Mouse (Mus musculus) midbrain, embryonic 15.5 days (tissue): Measurements from ENCODE around the gene Lamp1. TPM values are rescaled to one million over a fixed set of nuclear protein-coding genes. Genes with fewer than 3 reads are reported as not detected.
"Not testable (repeated sequence)": the region's sequence is repeated elsewhere in the genome, so short reads cannot be mapped to it uniquely, and the experiment has no call there.

Source experiments
- ATAC-seq: fragments of 200-750 bp; cut with Nextera tagmentation; replicated peaks from 2 replicates; pipeline ENCODE4 v1.8.0; 2017; ENCODE audit warnings: moderate TSS enrichment
- H3K27ac ChIP-seq: fragments of 300-500 bp; sonication (generic); 2 replicates; pipeline ENCODE4 v1.5.1; 2015; ENCODE audit warnings: mild to moderate bottlenecking, inconsistent platforms
- H3K27me3 ChIP-seq: fragments of 300-500 bp; sonication (generic); replicated peaks from 2 replicates; pipeline ENCODE4 v1.6.1; 2015; ENCODE audit warnings: inconsistent platforms
- H3K36me3 ChIP-seq: fragments of 300-500 bp; sonication (generic); replicated peaks from 2 replicates; pipeline ENCODE4 v1.6.1; 2015; ENCODE audit warnings: inconsistent platforms
- H3K4me1 ChIP-seq: fragments of 300-500 bp; sonication (generic); 2 replicates; pipeline ENCODE4 v1.6.1; 2015; ENCODE audit warnings: inconsistent platforms
- H3K4me2 ChIP-seq: fragments of 300-500 bp; sonication (generic); 2 replicates; pipeline ENCODE4 v1.6.1; 2015; ENCODE audit warnings: inconsistent platforms, mild to moderate bottlenecking, moderate library complexity
- H3K4me3 ChIP-seq: fragments of 300-500 bp; sonication (generic); 2 replicates; pipeline ENCODE4 v1.5.1; 2015; ENCODE audit warnings: mild to moderate bottlenecking, inconsistent platforms
- H3K9ac ChIP-seq: fragments of 300-500 bp; sonication (generic); 2 replicates; pipeline ENCODE4 v1.6.1; 2015; ENCODE audit warnings: mild to moderate bottlenecking, inconsistent platforms
- H3K9me3 ChIP-seq: fragments of 300-500 bp; sonication (generic); 2 replicates; pipeline ENCODE4 v1.6.1; 2016; ENCODE audit warnings: inconsistent platforms
- WGBS: fragments of 180-500 bp; shearing (Covaris S2); methylation state at CpG from one replicate; pipeline ENCODE4 v1.1.7; 2015; ENCODE audit warnings: mixed read lengths; 5-methylcytosine and 5-hydroxymethylcytosine counted together
- polyA plus RNA-seq: library from polyadenylated mRNA; unstranded; fragments of >200 nt; fragmentation: Nextera tagmentation; extraction: Ambion mirVana; gene quantifications from 2 replicates; pipeline ENCODE4 v1.2.1, GENCODE M21; 2015

Gene Lamp1
- polyA plus RNA-seq: 259 and 285 TPM in 2 replicates

- peak; percentile 97 for ATAC-seq
- Histone ChIP-seq H3K4me1 (peaks cover 32% of the 10 kb centered on the region), H3K27me3 (no peaks in the 10 kb centered on the region), H3K36me3 (peaks cover 4% of the 10 kb centered on the region; the same call in 1 of the 2 replicates), H3K9me3 (no peaks in the 10 kb centered on the region), H3K9ac (peak within 1 kb of the TSS; percentile 95), H3K27ac (peak within 1 kb of the TSS; percentile 77), H3K4me3 (peak within 1 kb of the TSS; percentile 86), H3K4me2 (peak within 1 kb of the TSS; percentile 81)
- 2% methylated on average over 39 of the region's 50 CpGs for WGBS
Measured at GRCm38 (mm10) chr8:13158718-13159376, at the start of gene Lamp1. TSS of gene Lamp1 (plus strand) at chr8:13159161.

- Histone ChIP-seq H3K9ac (no peak overlapping the region), H3K4me3 (no peak overlapping the region), H3K9me3 (no peaks in the 10 kb centered on the region), H3K27me3 (no peaks in the 10 kb centered on the region), H3K27ac (no peak overlapping the region), H3K4me1 (peaks cover 21% of the 10 kb centered on the region), H3K36me3 (0 out of 2 replicates have a peak, but pooled peaks cover 6% of the 10 kb centered on the region), H3K4me2 (no peak overlapping the region)
- 87% methylated on average over 1 of the region's 1 CpGs for WGBS
- no peak for ATAC-seq
Measured at GRCm38 (mm10) chr8:13109416-13109960, 49.5 kb upstream of the Lamp1 start.

DNA sequence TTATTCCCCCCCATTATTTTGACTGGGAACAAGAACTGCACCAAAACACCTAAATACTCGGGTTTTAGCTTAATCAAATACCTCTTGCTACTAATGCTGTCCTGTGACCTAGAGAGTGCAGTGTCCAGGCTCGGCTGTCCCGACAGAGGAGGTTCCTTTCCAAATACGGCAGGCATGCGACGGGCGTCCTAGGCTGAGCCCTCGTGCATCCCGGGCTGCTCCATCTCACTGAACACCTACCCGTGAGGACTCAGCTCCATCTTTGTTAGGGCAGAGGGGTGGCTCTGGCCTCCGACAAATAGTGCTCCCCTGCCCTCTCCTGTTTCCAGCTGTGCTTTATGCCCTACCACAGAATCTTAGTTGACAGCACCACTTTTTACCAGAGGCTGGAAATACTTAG lies 47.0 kb upstream of the Lamp1 start:
- Histone ChIP-seq H3K9me3 (no peaks in the 10 kb centered on the region), H3K4me2 (no peak overlapping the region), H3K9ac (no peak overlapping the region), H3K4me3 (no peak overlapping the region), H3K27ac (no peak overlapping the region), H3K4me1 (0 out of 2 replicates have a peak, but pooled peaks cover 13% of the 10 kb centered on the region), H3K27me3 (no peaks in the 10 kb centered on the region), H3K36me3 (0 out of 2 replicates have a peak, but pooled peaks cover 6% of the 10 kb centered on the region)
- ATAC-seq: no peak
- WGBS: 91% methylated on average over 11 of the region's 11 CpGs

- H3K27ac ChIP-seq: no peak overlapping the region
- H3K36me3 ChIP-seq: peaks cover 9% of the 10 kb centered on the region; the same call in 1 of the 2 replicates
- 97% methylated on average over 4 of the region's 4 CpGs for whole genome bisulfite sequencing
- no peak for ATAC-seq
- H3K4me2 ChIP-seq: no peak overlapping the region
- H3K9ac ChIP-seq: no peak overlapping the region
- H3K27me3 ChIP-seq: no peaks in the 10 kb centered on the region
- no peaks in the 10 kb centered on the region for H3K9me3 ChIP-seq
- no peak overlapping the region for H3K4me3 ChIP-seq
- 0 out of 2 replicates have a peak, but pooled peaks cover 6% of the 10 kb centered on the region for H3K4me1 ChIP-seq
Measured at GRCm38 (mm10) chr8:13113232-13113631, 45.7 kb upstream of the Lamp1 start.

DNA sequence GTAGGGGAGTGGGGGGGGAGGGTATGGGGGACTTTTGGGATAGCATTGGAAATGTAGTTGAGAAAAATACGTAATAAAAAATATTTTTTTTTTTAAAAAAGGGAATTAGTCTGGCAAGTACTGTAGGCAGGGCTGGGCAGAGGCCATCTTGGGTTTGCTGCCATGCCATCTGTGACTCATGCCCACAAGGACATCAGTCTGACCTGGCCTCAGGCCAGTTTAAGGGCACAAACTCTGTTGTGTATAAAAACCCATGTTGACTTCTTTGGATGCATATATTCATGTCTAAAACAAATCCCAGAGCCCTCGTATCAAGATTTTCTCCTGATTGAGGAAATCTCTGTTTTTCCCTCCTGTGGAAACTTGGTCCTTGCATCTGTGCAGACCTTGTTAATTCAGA lies 41.9 kb upstream of the Lamp1 start:
- Histone ChIP-seq H3K4me3 (no peak overlapping the region), H3K4me1 (no peaks in the 10 kb centered on the region), H3K27ac (no peak overlapping the region), H3K9me3 (no peaks in the 10 kb centered on the region), H3K4me2 (no peak overlapping the region), H3K36me3 (peaks cover 9% of the 10 kb centered on the region; the same call in 1 of the 2 replicates), H3K27me3 (no peaks in the 10 kb centered on the region), H3K9ac (no peak overlapping the region)
- ATAC-seq: no peak
- 92% methylated on average over 2 of the region's 2 CpGs for WGBS

DNA sequence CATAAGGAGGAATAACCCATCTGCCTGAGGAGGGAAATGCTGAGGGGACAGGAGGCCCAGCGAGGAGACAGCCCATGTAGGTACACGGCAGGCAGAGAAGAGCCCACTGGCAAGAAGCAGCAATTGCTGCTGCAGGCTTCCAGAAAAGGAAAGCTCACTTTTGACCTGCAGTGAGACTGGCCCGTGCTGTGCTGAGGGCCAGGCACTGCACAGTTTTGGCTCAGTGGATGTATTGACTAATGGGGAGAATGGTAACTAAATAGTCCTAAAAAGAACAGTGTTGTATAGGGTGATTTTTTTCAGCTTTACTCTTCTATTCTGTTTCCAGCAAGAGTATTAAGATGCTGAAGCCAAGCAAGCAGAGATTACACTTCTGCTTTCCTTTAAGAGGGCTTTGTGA lies 40.4 kb upstream of the Lamp1 start:
- Histone ChIP-seq H3K9ac (no peak overlapping the region), H3K9me3 (no peaks in the 10 kb centered on the region), H3K27me3 (no peaks in the 10 kb centered on the region), H3K4me3 (no peak overlapping the region), H3K4me1 (no peaks in the 10 kb centered on the region), H3K36me3 (peaks cover 7% of the 10 kb centered on the region; the same call in 1 of the 2 replicates), H3K4me2 (no peak overlapping the region), H3K27ac (no peak overlapping the region)
- 89% methylated on average over 3 of the region's 3 CpGs for WGBS
- ATAC-seq: no peak

DNA sequence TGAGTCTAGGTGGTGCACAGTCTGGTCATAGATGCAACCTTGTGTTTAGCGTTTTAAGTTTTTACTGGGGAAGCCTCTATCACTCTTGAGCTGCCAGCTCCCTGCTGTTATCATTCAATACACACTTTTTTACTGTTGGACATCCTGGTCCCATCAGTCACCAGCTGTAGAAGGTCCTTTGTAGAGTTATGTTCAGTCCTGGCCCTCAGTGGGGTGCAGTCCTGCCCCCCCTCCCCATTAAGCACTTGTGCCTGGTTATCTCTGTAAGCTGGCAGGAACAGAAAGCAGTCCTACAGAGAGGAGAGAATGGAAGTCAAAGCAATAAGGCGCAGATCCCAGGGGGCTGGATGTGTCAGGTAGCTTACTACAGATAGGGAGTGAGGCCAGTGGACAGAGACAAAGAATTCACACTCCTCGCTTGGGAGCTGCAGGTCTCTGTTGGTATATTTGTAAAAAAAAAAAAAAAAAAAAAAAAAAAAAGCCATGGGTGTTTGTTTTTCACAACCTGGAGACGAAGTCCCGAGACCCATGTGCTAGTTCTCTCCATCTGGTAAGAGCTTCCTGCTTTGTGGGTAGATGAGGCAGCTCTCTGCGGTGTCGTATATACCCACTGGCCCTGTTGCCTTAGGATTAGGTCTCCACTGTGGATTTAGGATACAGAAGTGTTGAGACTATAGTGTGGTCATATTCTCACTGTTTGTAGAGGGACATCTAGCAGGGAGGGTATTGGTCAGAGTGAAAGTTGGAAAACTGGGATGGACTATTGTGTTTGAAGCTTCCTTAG lies 37.9 kb upstream of the Lamp1 start:
- Histone ChIP-seq H3K4me2 (no peak overlapping the region), H3K9ac (no peak overlapping the region), H3K27me3 (no peaks in the 10 kb centered on the region), H3K27ac (no peak overlapping the region), H3K4me3 (no peak overlapping the region), H3K9me3 (no peaks in the 10 kb centered on the region), H3K36me3 (peaks cover 19% of the 10 kb centered on the region), H3K4me1 (no peaks in the 10 kb centered on the region)
- WGBS: 86% methylated on average over 7 of the region's 7 CpGs
- ATAC-seq: no peak

DNA sequence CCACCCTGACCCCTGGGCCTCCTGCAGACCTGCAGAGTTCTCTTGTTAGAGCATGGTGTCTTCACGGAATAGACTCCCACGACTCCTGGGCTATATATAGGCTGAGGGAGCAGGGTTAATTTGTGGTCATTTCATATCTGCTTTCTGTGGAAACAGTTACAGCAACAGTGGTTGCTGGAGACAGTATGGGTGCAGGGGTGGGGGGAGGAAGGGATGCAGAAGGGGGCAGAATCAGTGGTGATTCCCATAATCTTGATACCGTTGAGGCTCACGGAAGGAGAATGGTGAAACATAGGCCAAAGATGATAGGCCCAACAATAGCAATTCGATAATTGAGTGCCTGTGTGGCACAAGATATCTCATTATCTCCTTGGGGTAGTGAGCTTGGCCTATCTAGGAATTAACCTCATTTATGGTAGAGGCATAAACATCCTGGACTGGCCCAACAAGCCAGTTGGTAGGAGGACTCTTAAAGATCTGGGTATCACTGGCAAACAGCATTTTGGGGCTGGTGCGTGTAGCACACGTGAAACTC lies 36.0 kb upstream of the Lamp1 start:
- Histone ChIP-seq H3K4me1 (no peaks in the 10 kb centered on the region), H3K27me3 (no peaks in the 10 kb centered on the region), H3K4me3 (no peak overlapping the region), H3K4me2 (no peak overlapping the region), H3K9ac (no peak overlapping the region), H3K36me3 (peaks cover 33% of the 10 kb centered on the region), H3K27ac (no peak overlapping the region), H3K9me3 (no peaks in the 10 kb centered on the region)
- WGBS: 94% methylated on average over 7 of the region's 7 CpGs
- ATAC-seq: no peak

DNA sequence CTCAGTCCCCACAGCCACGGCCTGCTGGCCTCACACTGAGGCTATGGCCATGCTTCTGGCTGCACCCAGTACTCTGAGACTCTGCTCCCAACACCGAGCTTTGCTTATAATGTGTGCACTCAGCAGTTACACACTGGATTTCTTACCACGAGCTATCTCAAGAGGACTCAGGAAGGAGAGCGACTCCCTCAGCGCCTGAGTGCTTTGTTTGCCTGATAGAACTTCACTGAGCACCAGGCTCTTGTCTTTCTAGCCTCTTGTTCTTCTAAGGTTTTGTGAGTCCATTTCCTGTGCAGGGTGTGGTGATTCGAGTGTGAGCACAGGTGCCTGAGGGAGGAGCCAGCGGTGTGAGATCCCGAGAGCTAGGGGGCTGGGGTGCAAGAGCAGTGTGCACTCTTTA lies 34.1 kb upstream of the Lamp1 start:
- Histone ChIP-seq H3K4me1 (no peaks in the 10 kb centered on the region), H3K9ac (no peak overlapping the region), H3K27me3 (no peaks in the 10 kb centered on the region), H3K4me3 (no peak overlapping the region), H3K4me2 (no peak overlapping the region), H3K9me3 (no peaks in the 10 kb centered on the region), H3K36me3 (peaks cover 45% of the 10 kb centered on the region), H3K27ac (no peak overlapping the region)
- WGBS: 95% methylated on average over 8 of the region's 8 CpGs
- no peak for ATAC-seq

DNA sequence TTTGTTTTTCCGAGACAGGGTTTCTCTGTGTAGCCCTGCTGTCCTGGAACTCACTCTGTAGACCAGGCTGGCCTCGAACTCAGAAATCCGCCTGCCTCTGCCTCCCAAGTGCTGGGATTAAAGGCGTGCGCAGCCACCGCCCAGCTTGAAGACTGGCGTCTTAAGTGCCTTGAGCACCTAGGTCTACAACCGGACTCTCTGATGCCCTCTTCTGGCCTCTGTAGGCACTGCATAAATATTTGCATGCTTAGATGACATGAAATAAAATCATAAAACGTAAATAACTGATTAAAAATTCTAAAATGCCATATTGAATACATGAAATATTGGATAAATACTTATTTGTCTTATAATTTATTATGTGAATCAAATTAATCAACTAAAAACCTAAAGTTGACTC lies 26.7 kb upstream of the Lamp1 start:
- 68% methylated on average over 9 of the region's 9 CpGs for WGBS
- not testable (repeated sequence) for H3K27me3 ChIP-seq, H3K4me1 ChIP-seq, H3K9ac ChIP-seq, ATAC-seq, H3K4me2 ChIP-seq, H3K9me3 ChIP-seq, H3K4me3 ChIP-seq, H3K27ac ChIP-seq
- H3K36me3 ChIP-seq: peaks cover 70% of the 10 kb centered on the region

DNA sequence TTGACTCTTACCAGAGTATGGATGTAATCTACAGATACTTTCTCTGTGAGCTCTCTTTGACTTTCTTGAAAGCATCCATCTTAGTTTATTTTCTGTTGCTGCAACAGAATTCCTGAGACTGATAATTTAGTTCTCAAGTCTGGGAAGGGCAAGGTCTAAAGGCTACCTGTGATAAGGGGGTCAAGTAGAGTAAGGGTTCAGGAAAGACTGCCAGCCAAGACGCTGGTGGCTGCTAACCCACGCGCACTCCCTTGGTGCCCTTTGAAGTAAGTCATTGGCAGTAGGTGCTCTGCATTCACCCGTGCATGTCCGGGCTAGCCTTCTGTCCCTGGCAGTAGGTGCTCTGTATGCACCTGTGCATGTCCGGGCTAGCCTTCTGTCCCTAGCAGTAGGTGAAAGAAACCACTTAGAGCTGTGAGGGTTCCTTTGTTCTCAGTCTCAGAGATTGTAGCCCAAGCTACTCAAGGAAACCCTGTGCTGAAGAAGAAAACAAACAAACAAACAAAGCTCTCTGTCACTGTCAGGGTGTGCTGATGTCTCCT lies 19.2 kb upstream of the Lamp1 start:
- H3K4me2 ChIP-seq: no peak overlapping the region
- no peak for ATAC-seq
- 95% methylated on average over 6 of the region's 6 CpGs for WGBS
- H3K9me3 ChIP-seq: no peaks in the 10 kb centered on the region
- no peak overlapping the region for H3K4me3 ChIP-seq
- no peaks in the 10 kb centered on the region for H3K4me1 ChIP-seq
- no peak overlapping the region for H3K9ac ChIP-seq
- peaks cover 91% of the 10 kb centered on the region for H3K36me3 ChIP-seq
- no peak overlapping the region for H3K27ac ChIP-seq
- no peaks in the 10 kb centered on the region for H3K27me3 ChIP-seq

GRCm38 (mm10) chr8:13141681-13142080 lies 17.3 kb upstream of the Lamp1 start:
- H3K4me3 ChIP-seq: no peak overlapping the region
- H3K27me3 ChIP-seq: no peaks in the 10 kb centered on the region
- no peak overlapping the region for H3K9ac ChIP-seq
- no peaks in the 10 kb centered on the region for H3K4me1 ChIP-seq
- H3K27ac ChIP-seq: no peak overlapping the region
- H3K4me2 ChIP-seq: no peak overlapping the region
- WGBS: 95% methylated on average over 5 of the region's 5 CpGs
- peaks cover 87% of the 10 kb centered on the region for H3K36me3 ChIP-seq
- H3K9me3 ChIP-seq: no peaks in the 10 kb centered on the region
- ATAC-seq: no peak
